Mouse (Mus musculus) MEL (cell line): Measurements from ENCODE around the gene Fam155a.

Experiments
- CTCF ChIP-seq, 3 experiments: IDR thresholded peaks in 2 of 3; conservative IDR thresholded peaks in 1 of 3; 2 replicates each; pipeline ENCODE4 v1.5.1; 2011 to 2012; ENCODE audit warnings: low read length in 3 of 3, low read depth in 2 of 3, mild to moderate bottlenecking in 2 of 3, improper control_type of control experiment in 1 of 3, inconsistent platforms in 1 of 3, mixed read lengths in 1 of 3, moderate library complexity in 1 of 3; ENCODE audit not compliant: control insufficient read depth in 1 of 3, insufficient read depth in 1 of 3, poor library complexity in 1 of 3, severe bottlenecking in 1 of 3
- ELF1 ChIP-seq: IDR thresholded peaks from 2 replicates; pipeline ENCODE4 v1.6.1; 2014; ENCODE audit warnings: low read depth, mild to moderate bottlenecking, inconsistent platforms, low read length, improper control_type of control experiment, moderate library complexity
- EP300 ChIP-seq, 2 experiments: IDR thresholded peaks; 2 replicates each; pipeline ENCODE4 v1.6.1; 2011; ENCODE audit warnings: improper control_type of control experiment in 2 of 2, low read length in 2 of 2, low read depth in 1 of 2, mild to moderate bottlenecking in 1 of 2
- GATA1 ChIP-seq: IDR thresholded peaks from 2 replicates; pipeline ENCODE4 v1.6.1; 2011; ENCODE audit warnings: low read depth, low read length, improper control_type of control experiment
- NRF1 ChIP-seq: IDR thresholded peaks from 2 replicates; pipeline ENCODE4 v1.6.1; 2014; ENCODE audit warnings: low read depth, mild to moderate bottlenecking, inconsistent platforms, low read length, improper control_type of control experiment, moderate library complexity; ENCODE audit not compliant: poor library complexity, insufficient read depth, severe bottlenecking
- POLR2A ChIP-seq, 2 experiments: IDR thresholded peaks; 2 replicates each; pipeline ENCODE4 v1.6.1; 2011 to 2012; ENCODE audit warnings: low read length in 2 of 2, mild to moderate bottlenecking in 2 of 2, control low read depth in 1 of 2, improper control_type of control experiment in 1 of 2, low read depth in 1 of 2, moderate library complexity in 1 of 2; ENCODE audit not compliant: control insufficient read depth in 1 of 2, insufficient read depth in 1 of 2, poor library complexity in 1 of 2
- ZC3H11A ChIP-seq: IDR thresholded peaks from 2 replicates; pipeline ENCODE4 v1.6.1; 2012; ENCODE audit warnings: low read depth, mild to moderate bottlenecking, inconsistent platforms, low read length, improper control_type of control experiment

DNA sequence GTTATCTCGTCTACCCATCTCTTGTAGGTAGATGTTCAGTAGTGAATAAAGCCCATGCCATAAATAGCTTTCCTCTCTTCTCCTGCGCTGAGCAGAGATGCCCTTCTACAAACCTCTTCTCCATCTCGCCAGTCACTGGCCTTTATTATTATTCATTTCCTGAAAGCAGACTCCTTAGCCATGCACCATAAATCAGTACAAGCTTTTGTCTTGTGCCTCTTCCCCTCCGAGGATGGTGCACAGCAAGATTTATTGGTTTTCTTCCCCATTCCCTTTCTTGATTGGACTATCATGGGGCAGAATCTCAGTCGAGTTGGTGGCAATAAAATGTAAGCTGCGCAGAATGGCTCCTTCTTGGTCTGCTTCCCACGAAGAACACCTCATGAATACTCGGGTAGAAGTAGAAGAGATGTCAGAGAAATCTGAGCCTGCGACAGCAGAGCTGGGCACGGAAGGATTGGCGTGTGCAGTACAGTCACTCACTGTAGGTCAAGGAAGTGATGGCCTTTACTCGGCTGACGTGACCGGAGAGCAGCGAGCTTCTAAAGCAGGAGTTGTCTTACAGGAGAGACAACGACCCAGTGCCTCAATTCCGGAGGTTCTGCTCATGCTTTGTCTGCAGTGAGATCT lies 590.2 kb downstream of the Fam155a start:
- TF ChIP-seq ELF1 (no peak), POLR2A (IDR thresholded peaks at IDR 0.05; ENCODE audit: control insufficient read depth in 1 of 2, insufficient read depth in 1 of 2, low read depth in 1 of 2, low read length in 2 of 2, poor library complexity in 1 of 2) (no peak), CTCF (IDR thresholded peaks at IDR 0.05 in 2 of 3, conservative IDR thresholded peaks at IDR 0.05 in 1 of 3; ENCODE audit: control insufficient read depth in 1 of 3, insufficient read depth in 1 of 3, low read depth in 2 of 3, low read length in 3 of 3, poor library complexity in 1 of 3, severe bottlenecking in 1 of 3) (no peak), GATA1 (no peak), ZC3H11A (no peak), NRF1 (no peak), EP300 (IDR thresholded peaks at IDR 0.05; ENCODE audit: low read depth in 1 of 2, low read length in 2 of 2) (no peak)
